Mouse (Mus musculus): ENCODE measurements around the gene Slfn5.
"Not testable (repeated sequence)": the region's sequence is repeated elsewhere in the genome, so short reads cannot be mapped to it uniquely, and the experiment has no call there.

The Slfn5 gene

DNA sequence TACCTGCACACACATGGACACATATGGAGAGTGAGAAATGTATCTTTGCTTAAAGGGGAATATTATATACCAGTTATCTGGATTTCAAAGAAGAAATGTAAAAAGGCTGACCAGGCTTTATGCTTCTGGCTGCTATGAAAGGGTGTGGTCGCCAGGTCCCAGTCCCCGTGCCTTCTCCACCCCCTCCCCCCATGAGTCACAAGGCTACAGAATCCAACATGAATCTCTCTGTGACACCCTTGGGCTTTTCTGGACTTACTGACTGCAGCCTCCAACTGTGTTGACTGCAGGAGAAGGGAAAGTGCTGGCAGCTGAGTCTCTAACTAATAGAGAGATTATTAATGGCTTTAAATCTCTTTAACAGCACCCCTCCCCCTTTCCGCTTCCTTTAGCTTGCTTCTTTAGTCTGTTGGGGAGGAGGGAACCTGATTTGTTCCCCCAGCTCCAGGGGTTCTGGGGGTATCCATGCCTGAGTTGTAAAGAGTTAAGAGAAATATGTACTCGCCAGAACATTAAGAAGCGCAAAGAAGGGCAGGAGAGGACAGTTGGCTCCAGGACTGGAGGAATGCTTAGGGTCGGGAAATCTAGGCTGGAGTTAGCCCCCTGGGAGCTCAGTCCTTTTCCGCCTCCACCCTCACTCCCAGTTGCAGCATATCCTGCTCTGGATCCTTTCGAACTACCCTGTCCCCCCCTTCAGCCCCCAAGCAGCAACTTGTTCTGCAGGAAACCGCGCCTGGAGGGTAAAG is at the start of gene Slfn5:
TSS of gene Slfn5 (plus strand) at position 614 of the 746 bp plus-strand sequence.
- no peak for DNase-seq (ENCODE audit: low spot score)

DNA sequence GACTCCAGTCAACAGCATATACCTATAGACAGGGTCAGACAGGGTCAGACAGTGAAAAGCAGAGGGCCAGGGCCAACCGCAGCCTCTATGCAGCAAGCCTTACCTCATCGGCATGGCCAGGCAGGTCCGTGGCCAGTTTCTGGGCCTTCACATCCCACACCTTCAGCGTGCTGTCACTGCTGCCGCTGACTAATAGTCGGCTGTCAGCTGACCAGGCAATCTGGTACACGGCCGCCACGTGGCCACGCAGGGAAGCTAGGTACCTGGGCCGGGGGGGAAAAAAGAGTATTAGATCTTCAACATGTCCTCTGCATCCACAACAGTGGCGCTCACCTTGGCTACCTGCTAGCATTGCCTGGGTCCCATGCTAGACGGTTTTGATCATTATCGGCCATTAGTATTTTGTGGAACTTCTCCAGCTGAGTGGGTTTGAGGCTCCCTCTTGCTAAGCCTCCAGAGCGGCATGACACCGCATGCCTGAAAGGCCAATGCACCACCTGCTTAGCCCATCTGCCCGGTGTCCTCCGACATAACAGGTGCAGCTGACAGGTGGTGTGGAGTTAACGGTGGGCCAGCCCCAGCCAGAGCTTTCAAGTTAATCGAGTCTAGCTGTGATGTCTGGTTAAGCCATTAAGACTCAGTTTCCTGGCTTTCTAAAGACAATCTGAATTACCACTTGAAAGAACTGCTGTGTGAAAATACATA is 49.4 kb upstream of the Slfn5 start:
- no peak for DNase-seq (ENCODE audit: low spot score)

DNA sequence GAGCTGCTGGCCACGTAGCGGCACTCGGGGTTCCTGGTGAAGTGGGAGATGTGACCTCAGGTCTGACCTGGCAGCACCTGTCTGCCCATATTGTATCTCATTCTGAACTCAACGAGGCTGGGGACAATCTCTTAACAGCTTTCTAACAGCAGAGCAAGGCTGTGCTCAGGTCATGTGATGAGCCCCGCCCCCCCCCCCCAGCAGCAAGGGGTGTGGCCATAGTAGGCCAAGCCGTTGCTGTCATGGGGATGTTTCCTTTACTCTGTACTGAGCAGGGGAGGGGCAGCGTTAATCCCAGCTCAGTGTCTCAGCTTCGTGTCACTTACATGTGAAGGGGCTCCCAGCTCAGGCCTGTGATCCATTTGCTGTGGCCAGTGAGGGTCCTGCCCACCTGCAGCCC is 46.2 kb upstream of the Slfn5 start:
- DNase-seq (ENCODE audit: low spot score): no peak

DNA sequence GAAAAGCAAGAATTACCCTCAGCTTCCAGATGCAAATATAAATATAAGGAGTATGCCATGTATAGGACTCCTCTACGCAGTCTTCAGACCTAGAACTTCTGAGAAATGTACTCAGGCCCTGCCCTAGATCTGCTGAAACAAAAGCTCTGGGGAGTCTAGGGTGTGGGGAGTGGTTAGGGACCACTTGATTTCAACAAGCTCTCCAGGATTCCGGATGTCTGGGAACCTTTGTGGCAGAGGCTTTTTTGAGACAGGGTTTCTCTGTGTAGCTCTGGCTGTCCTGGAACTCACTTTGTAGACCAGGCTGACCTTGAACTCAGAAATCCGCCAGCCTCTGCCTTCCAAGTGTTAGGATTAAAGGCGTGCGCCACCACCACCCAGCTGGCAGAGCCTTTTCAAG is 45.3 kb upstream of the Slfn5 start:
- no peak for DNase-seq (ENCODE audit: low spot score)

DNA sequence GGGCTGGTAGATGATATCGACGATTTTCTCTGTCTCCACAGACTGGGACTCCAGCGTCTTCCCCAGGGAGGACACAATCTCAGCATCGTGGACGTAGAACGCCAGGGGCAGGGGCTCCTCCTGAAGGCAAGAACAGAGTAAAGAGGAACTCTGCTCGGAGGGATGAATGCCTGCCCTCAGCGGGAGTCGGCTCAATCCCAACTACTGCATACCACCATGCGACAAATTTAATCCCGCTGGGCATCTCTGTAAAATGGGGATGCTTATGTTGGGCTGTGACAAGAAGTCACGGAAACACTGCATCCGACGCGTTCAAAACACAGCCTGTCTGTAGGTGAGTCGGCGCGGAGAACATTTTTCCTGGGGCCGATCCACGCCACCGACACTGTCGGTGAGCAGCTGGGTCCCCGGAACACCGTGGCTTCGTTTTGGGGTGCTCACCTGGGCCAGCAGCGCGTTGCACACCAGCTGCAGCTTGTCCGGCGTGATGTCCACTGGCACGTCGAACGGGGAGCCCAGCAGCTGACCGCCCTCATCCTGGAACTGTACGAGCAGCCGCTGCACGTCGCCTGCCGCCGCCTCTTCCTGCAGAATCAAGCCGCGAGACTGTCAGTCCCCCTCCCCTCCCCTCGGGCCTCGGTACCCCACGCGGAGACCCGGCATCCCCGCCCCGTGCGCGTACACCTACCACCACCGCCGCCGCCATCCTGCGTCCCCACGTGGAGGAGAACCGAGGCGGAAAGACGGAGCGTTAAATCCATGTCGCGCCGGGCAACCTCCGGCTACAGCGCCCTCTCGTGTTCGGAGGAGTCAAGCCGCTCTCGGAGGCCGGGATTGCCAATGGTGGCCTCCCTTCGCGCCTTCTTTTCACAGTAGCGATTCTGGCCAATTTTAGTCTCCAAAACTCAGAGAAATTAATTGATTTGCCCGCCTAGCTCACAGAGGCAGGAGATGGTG is 43.2 kb upstream of the Slfn5 start, which contains the start of gene Nle1:
TSS of gene Nle1 (minus strand) at position 761 of the 957 bp plus-strand sequence.
- DNase-seq (ENCODE audit: low spot score): peak; percentile 95

DNA sequence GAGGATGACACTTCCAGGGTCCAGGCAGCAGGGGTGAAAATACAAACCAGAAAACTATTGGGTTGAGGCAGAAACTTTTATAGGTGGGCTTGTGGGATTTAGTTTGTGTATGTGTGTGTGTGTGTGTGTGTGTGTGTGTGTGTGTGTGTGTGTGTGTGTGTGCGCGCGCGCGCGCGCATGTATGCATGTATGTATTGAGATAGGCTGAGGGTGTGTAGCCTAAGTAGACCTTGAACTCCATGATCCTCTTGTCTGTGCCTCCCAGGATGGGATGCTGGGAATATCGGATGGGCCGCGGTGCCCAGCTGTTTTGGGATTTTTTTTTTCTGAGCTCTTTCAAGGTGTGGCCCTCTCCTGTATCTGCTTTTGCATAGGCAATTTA is 42.5 kb upstream of the Slfn5 start:
- DNase-seq (ENCODE audit: low spot score): no peak

DNA sequence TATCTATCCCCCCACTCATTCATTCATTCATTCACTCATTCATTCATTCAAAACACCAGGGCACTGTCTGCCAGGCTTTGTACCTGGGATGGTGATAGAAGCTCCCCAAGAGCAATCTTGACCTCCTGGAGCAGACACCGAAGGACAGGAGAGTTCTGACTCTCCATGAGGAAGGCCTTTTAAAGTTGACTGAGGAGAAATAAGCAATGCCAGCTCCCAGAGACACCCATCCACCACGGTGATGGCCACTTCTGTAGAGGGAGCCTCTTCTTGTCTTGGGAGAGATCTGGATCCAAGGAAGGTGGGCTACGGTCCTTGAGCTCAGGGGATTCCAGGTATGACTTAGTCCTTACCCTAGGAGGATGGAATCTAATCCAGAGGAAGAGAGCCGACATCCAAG is 40.9 kb upstream of the Slfn5 start, which contains the start of gene Unc45b:
TSS of gene Unc45b (plus strand) at position 301 of the 400 bp plus-strand sequence.
- no peak for DNase-seq (ENCODE audit: low spot score)

DNA sequence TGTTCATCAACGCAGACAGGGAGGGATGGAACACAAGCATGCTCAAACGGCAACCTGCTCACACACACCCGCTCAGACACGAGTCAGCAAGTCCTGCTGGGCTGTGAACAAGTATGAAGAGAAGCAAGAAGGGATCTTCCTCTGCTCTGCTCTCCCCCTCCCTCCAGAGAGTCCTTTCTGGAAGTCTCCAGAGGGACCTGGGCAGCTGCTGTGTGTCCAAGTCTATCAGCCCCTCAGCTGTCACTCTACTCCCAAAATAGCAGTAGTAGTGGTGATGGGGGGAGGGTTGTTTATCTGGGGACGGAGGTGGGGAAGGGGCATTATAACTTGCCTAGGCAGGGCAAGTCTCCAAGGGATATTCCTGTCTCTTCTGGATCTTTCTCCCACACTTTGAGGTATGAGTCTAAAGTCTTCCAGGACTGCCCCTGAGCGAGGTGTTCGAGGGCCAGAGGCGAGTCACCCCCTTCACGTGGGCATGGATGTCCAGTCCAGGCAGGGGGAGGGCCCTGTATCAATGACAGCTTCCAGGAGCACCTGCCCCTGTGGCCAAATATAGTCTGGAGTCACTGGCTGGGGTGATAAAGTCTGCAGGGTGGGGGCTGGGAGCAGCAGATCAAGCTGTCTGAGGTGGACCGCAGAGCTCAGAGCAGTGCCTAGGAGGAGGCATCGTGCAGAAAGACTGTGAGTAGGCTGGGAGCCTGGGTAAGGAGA is 40.3 kb upstream of the Slfn5 start:
- DNase-seq (ENCODE audit: low spot score): no peak

DNA sequence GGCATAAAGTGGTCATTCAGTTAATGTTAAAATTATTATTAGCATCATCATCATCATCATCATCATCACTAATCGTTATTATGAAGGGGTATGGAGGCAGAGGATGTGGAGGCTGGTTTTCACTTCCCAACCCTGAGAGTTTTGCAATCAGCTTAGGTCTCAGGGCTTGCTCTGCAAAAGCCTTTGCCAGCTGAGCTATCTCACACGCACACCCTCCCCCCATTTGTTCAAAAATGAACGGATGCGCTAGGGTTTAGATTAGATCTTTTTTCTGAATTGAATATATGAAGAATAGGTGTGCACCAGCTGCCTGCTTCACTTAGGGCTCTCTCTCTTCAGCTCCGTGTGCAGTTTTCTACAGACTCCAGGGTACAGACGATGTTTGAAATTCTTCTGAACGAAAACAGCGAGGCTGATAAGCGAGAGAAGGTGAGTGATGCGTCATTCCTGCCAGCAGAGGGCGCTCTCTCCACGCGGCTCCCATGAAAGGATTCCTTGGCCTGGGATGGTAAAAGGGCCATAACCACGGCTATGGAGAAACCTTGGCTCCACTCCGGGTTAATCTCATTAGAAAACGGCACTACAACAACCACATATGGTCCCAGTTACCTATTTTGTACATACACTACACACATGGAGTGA is 36.3 kb upstream of the Slfn5 start:
- peak; percentile 66 for DNase-seq (ENCODE audit: low spot score)

DNA sequence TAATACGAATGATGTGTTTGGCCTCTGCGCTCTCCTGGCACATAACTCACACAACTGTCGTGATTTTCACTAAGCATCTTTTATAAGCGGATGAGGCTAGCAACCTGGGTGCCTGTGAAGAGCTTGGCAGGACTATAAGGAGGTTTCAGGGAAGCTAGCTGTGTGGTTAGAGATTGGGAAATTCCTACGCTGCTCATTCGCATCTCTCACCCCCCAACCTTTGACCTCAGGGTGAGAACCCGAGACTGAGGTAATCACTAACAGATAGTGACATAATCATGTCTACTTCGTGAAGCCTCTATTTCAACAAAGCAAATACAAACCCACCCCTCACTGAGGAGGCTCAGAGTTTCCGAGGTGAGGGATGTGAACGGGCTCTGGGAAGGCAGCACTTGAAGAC is 30.4 kb upstream of the Slfn5 start:
- DNase-seq (ENCODE audit: low spot score): no peak

DNA sequence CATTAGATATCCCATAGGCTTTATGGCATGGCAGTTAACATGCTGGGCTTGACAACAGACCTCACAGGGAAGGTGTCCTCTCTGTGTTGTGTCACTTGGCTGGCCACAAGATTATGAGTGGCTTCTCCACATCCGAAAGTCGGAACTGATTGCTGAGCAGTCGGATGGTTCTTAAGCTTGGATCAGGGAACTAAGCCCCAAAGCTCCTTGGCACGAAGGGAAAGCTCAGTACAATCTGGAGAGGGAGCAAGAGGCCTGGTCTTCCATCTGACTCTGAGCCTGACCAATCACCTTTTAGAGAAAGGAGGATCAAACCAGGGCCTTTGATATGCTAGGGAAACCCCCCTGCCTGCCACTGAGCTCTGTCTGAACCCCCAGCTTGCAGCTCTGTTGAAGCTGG is 29.5 kb upstream of the Slfn5 start:
- no peak for DNase-seq (ENCODE audit: low spot score)

DNA sequence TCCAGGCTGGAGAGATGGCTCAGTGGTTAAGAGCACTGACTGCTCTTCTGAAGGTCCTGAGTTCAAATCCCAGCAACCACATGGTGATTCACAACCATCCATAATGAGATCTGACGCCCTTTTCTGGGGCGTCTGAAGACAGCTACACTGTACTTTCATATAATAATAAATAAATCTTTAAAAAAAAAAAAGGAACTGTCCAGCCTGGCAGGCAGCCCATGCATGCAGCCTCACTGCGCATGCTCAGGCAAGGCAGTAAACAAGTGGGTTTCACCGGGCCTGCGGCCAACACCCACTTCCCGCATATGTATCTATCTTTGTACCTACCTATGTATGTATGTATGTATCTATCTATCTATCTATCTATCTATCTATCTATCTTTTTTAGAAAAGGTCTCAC is 27.2 kb upstream of the Slfn5 start:
- DNase-seq (ENCODE audit: low spot score): not testable (repeated sequence)

DNA sequence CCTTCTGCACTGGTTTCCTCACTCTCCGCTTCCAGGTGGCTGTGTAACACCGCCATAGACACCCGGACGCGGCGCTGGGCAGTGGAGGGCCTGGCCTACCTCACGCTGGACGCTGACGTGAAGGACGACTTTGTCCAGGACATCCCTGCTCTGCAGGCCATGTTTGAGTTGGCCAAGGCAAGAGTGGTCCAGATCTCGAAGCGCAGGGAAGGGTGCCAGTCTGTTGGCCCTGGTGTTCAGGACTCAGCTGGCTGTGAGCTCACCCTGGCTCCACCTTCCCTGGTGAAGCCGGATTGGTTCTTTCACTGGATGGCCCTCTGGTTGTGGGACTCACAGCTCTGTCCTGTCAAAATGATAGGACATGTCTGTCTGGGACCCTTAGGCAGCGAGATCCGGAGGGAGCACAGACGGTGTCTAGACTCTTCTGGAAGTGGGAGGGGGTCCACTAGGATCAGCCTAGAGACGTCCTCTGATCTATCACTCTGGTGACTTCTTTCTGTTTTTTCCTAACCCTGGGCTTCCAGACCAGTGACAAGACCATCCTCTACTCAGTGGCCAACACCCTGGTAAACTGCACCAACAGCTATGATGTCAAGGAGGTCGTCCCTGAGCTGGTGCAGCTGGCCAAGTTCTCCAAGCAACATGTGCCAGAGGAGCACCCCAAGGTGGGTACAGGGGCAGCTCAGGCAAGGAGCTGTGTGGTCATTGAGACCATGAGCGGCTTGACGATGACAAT is 22.1 kb upstream of the Slfn5 start:
- DNase-seq (ENCODE audit: low spot score): no peak

DNA sequence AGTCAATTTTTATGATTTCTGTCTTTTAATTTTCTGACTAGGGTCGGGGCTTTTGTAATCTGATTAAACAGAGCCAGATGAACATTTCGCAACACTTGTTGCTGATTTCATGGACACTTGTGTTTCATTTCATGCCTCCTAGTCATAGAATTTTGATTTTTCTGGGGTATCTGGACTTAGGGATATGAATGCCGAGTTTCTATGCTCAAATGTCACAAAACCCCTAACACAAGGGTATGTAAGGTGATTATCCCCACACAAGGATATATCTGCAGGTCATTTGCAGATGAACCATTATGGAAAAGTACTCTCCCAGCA is 21.6 kb upstream of the Slfn5 start:
- no peak for DNase-seq (ENCODE audit: low spot score)

DNA sequence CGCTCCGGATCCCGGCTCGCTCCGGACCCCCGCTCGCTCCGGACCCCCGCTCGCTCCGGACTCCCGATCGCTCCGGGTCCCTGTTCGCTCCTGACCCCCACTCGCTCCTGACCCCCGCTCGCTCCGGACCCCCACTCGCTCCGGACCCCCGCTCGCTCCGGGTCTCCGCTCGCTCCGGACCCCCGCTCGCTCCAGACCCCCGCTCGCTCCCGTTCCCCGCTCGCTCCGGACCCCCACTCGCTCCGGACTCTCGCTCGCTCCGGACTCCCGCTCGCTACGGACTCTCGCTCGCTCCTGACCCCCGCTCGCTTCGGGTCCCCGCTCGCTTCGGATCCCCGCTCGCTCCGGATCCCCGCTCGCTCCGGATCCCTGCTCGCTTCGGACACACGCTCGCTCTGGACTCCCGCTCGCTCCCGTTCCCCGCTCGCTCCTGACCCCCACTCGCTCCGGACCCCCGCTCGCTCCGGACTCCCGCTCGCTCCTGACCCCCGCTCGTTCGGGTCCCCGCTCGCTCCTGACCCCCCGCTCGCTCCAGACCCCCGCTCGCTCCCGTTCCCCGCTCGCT is 20.7 kb upstream of the Slfn5 start:
- not testable (repeated sequence) for DNase-seq (ENCODE audit: low spot score)

DNA sequence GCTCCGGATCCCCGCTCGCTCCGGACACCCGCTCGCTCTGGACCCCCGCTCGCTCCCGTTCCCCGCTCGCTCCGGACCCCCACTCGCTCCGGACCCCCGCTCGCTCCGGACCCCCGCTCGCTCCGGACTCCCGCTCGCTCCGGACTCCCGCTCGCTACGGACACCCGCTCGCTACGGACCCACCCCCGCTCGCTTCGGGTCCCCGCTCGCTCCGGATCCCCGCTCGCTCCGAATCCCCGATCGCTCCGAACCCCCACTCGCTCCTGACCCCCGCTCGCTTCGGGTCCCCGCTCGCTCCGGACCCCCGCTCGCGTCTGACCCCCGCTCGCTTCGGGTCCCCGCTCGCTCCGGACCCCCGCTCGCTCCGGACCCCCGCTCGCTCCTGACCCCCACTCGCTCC is 20.0 kb upstream of the Slfn5 start:
- DNase-seq (ENCODE audit: low spot score): not testable (repeated sequence)

DNA sequence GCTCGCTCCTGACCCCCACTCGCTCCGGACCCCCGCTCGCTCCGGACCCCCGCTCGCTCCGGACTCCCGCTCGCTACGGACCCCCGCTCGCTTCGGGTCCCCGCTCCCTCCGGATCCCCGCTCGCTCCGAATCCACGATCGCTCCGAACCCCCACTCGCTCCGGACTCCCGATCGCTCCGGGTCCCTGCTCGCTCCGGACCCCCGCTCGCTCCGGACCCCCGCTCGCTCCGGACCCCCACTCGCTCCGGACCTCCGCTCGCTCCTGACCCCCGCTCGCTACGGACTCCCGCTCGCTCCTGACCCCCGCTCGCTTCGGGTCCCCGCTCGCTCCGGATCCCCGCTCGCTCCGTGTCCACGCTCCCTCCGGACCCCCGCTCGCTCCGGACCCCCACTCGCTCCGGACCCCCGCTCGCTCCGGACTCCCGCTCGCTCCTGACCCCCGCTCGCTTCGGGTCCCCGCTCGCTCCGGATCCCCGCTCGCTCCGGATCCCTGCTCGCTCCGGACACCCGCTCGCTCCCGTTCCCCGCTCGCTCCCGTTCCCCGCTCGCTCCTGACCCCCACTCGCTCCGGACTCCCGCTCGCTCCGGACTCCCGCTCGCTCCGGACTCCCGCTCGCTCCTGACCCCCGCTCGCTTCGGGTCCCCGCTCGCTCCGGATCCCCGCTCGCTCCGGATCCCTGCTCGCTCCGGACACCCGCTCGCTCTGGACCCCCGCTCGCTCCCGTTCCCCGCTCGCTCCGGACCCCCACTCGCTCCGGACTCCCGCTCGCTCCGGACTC is 19.3 kb upstream of the Slfn5 start:
- DNase-seq (ENCODE audit: low spot score): not testable (repeated sequence)

DNA sequence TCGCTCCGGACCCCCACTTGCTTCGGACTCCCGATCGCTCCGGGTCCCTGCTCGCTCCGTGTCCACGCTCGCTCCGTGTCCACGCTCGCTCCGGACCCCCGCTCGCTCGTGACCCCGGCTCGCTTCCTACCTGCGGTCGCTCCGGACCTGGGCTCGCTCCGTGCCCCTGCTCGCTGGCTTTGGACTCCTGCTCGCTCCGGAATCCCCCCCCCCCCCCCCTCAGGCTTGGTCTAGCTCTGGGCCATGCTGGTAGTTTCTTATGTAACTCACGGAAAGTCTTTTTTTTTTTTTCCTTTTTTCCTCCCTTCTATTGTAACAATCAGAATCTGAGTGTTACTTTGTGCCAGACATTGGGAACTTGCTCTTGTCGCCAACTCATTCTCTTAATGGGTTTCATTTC is 18.0 kb upstream of the Slfn5 start:
- DNase-seq (ENCODE audit: low spot score): no peak

DNA sequence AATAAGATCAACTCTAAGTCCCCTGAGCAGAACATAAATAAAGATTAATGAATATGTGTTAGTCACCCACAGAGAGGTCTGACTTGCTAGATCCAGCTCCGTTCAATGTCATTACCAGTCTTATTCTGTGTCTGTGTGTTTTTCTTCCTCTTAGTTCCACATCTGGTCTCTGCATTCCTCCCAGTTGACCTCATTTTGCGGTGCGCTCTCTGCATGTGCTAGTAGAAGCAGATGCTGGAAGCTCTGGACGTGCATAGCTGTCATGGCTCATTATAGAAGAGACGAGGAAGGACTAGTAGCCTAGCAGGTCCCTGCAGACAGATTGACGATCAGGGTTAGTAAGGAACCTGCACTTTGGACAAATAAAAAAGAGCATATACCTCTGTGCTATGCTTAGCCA is 7.8 kb upstream of the Slfn5 start:
- no peak for DNase-seq (ENCODE audit: low spot score)

DNA sequence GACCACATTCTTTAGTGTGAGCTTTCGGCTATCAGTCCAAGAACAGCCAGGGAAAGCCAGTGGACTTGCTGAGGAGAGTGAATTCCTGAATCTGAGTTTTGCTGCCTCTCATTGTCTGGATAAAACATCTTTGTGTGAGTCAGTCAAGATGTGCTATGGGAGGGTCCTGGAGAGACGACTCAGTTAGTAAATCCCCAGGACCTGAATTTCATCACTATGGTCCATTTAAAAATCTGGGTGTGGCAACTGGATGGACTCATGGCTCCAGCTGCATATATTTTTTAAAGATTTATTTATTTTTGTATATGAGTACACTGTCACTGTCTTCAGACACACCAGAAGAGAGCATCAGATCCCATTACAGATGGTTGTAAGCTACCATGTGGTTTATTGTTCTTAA is 5.5 kb upstream of the Slfn5 start:
- DNase-seq (ENCODE audit: low spot score): no peak
